Mouse (Mus musculus) hindbrain, embryonic 11.5 days (tissue): ENCODE data around the gene Lamc2. TPM values are rescaled to one million over a fixed set of nuclear protein-coding genes. Genes with fewer than 3 reads are reported as not detected.

Experiments
- ATAC-seq: fragments of 200-750 bp; cut with Nextera tagmentation; 2 replicates; pipeline ENCODE4 v1.8.0; 2017; ENCODE audit warnings: mild to moderate bottlenecking, moderate TSS enrichment, moderate library complexity; ENCODE audit not compliant: low FRiP score
- DNase-seq: peaks from one replicate; pipeline ENCODE4 v3.0.0-alpha.2; 2015; ENCODE audit warnings: low spot score
- H3K27ac ChIP-seq: fragments of 300-500 bp; sonication (generic); 2 replicates; pipeline ENCODE4 v1.5.1; 2014; ENCODE audit warnings: mild to moderate bottlenecking, low read depth, low read length
- H3K27me3 ChIP-seq: fragments of 300-500 bp; sonication (generic); 2 replicates; pipeline ENCODE4 v1.6.1; 2014; ENCODE audit warnings: mild to moderate bottlenecking, low read length, moderate library complexity, mixed read lengths; ENCODE audit not compliant: control insufficient read depth, insufficient read depth
- H3K36me3 ChIP-seq: fragments of 300-500 bp; sonication (generic); 2 replicates; pipeline ENCODE4 v1.6.1; 2014; ENCODE audit warnings: mild to moderate bottlenecking, low read length, moderate library complexity, mixed read lengths; ENCODE audit not compliant: control insufficient read depth, insufficient read depth
- H3K4me1 ChIP-seq: fragments of 300-500 bp; sonication (generic); replicated peaks from 2 replicates; pipeline ENCODE4 v1.6.1; 2014; ENCODE audit warnings: low read length, mixed read lengths; ENCODE audit not compliant: control insufficient read depth, insufficient read depth
- H3K4me2 ChIP-seq: fragments of 300-500 bp; sonication (generic); replicated peaks from 2 replicates; pipeline ENCODE4 v1.6.1; 2014; ENCODE audit warnings: mild to moderate bottlenecking, low read depth, low read length
- H3K4me3 ChIP-seq: fragments of 300-500 bp; sonication (generic); 2 replicates; pipeline ENCODE4 v1.5.1; 2014; ENCODE audit warnings: low read depth, low read length
- H3K9ac ChIP-seq: fragments of 300-500 bp; sonication (generic); 2 replicates; pipeline ENCODE4 v1.6.1; 2014; ENCODE audit warnings: low read depth, low read length
- H3K9me3 ChIP-seq: fragments of 300-500 bp; sonication (generic); 2 replicates; pipeline ENCODE4 v1.6.1; 2016; ENCODE audit warnings: low read length; ENCODE audit not compliant: control insufficient read depth
- WGBS: fragments of 180-500 bp; shearing (Covaris S2); extraction: QIAGEN DNeasy Blood & Tissue Kit; methylation state at CpG from one replicate; pipeline ENCODE4 v1.1.7; 2014; 5-methylcytosine and 5-hydroxymethylcytosine counted together
- polyA plus RNA-seq: library from polyadenylated mRNA; unstranded; fragments of >200 nt; fragmentation: Nextera tagmentation; extraction: Ambion mirVana; gene quantifications from 2 replicates; pipeline ENCODE4 v1.2.1, GENCODE M21; 2014

The Lamc2 gene
- polyA plus RNA-seq, 1 experiment from 2014 or later, result 0.77 TPM

GRCm38 (mm10) chr1:153073441-153073840 is 112.8 kb downstream of the Lamc2 start:
- Histone ChIP-seq H3K9me3 (no peaks in the 10 kb centered on the region), H3K27ac (no peak overlapping the region), H3K4me1 (no peaks in the 10 kb centered on the region), H3K4me2 (no peak overlapping the region), H3K27me3 (peaks cover 10% of the 10 kb centered on the region; the same call in 1 of the 2 replicates), H3K9ac (no peak overlapping the region), H3K4me3 (no peak overlapping the region), H3K36me3 (no peaks in the 10 kb centered on the region)
- no peak for ATAC-seq
- WGBS, result 14% methylated on average over 9 of the region's 9 CpGs
- no peak for DNase-seq

Other genes with a start within 250 kb of the Lamc2 start
- 28.9 and 36.7 TPM in 2 replicates for gene Nmnat2, start 231.5 kb downstream of the Lamc2 start, polyA plus RNA-seq
- 25.3 and 28.4 TPM in 2 replicates for gene Lamc1, start 146.3 kb upstream of the Lamc2 start, polyA plus RNA-seq
- gene Shcbp1l, start 238.7 kb upstream of the Lamc2 start, polyA plus RNA-seq, result 0.33 and 0.40 TPM in 2 replicates